Mouse (Mus musculus) cerebellum, adult 8-10 months (tissue): ENCODE data around the gene Spaca4.
A peak's percentile ranks its signal among the peaks of the same experiment; 100 is the strongest.

ENCODE experiments used
- DNase-seq: peaks from one replicate; pipeline ENCODE4 v3.0.0; 2022

Gene Spaca4

DNA sequence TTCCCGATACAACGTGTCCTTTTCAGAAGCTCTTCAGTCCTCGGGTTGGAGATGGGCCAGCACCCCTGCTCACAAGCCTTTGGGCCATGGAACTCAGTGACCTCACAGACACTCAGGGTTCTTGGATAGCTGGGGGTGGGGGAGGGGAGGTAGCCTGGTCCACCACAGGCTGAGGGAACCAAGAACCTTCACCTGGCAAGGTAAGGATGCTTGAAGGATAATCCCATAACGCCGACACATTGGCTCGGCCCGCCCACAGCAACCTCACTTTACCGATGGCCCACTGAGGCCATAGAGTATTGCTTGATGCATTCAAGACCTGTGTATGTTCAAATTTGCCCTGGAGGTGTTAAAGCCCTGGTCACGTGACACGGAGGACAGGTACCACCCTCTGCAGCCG, at the start of gene Spaca4:
Spaca4 (minus strand) TSS at position 101 of the 400 bp plus-strand sequence.
- DNase-seq, result no peak

DNA sequence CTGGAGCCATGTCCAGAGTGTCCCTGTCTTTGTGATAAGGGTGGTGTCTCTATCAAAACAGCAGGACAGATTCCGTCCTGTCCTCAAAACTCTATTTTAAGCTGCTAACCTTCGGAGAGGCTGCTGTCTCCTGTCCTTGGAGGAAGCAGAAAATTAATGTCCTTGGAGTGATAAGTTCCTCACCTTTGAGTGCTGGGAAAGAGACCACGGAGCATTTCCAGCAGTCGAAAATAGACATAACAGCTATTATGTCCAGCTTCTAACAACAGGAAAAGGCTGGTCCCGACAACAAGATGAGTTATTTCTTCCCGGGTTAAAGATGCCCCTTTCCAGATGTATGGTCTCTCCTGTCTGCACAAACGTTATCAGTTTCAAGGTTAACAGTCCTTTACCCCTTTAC, 49.6 kb upstream of the Spaca4 start:
- DNase-seq, result no peak

DNA sequence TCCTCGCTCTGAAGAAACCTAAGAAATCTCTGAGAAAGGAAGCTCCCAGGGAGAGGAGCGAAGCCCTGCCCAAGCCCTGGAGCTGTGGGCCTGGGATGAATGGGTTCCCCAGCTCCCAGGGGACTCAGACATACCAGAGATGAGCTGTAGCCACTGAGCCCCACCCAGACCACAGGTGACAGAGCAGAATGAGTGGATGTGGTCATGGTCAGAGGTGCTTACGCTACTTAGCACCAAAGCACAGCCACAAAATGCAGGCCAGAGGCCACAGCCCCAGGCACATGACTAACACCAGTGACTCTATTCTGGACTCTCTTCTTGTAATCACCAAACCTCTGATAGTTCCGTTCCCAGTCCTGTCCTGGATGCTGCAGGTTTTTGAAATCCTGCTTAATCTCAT, 45.5 kb upstream of the Spaca4 start:
- no peak for DNase-seq

DNA sequence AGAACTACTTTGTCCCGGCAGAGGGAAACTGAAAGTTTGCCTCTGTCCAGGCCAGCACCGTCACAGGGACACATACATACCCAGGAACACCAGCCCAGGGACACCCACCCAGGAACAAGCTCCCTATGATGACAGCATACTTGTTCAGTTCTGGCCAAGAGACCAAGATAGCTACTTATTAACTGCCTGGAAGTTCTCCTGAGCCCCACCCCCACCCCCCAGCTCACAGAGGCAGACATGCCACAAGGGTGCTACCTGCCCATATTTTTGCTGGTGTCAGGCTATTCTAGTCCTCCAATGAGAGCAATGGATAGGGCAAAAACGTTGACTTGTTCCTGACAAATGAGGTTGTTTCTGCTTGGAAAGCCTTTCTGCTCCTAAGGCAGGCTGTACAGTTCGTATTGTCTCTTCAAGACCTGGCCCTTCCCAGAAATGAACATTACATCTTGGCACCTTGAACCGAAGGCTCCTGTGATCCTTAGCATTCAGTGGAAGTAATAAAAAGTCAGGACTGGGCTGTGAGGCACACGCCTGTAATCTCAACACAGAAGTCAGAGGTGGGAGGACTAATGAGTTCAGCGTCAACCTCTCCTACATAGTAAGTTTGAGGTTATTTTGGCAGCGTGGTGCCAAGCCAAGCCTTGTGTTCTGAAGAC, 44.9 kb upstream of the Spaca4 start:
- DNase-seq, result no peak

DNA sequence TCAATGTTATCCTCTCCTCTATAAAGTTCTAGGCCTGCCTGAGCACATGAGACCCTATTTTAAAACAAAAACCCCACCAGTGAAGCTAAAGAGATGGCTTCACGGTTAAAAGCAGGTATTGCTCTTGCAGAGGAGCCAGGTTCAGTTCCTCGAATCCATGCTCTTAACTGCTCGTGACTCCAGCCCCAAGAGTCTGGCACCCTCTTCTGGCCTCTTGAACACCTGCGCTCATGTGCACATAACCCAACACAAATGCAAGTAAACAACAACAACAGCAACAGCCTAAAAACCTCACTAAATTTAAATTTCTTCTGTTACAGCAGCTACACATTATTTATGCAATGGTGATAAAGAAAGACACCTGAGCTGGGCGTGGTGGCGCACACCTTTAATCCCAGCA, 41.9 kb upstream of the Spaca4 start:
- DNase-seq, result no peak

DNA sequence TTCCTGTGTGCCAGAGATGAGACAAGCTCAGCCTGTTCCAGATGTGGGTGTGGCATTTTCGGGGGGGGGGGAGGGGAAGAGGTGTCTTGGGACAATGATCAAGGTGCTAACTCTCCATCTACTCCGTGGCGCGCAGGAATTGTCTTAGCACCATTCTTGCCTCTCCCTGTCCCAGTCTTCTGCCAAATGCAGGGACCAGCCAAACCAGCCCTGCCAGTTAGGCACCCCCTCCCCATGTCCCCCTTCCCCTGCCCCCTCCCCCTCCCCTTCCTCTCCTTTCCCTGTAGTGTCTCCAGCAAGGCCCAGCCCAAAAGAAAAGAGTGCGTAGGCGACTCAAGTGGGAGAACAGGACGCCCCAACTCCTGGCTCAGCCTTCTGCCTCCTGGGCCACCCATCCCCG, 41.2 kb upstream of the Spaca4 start:
- no peak for DNase-seq

DNA sequence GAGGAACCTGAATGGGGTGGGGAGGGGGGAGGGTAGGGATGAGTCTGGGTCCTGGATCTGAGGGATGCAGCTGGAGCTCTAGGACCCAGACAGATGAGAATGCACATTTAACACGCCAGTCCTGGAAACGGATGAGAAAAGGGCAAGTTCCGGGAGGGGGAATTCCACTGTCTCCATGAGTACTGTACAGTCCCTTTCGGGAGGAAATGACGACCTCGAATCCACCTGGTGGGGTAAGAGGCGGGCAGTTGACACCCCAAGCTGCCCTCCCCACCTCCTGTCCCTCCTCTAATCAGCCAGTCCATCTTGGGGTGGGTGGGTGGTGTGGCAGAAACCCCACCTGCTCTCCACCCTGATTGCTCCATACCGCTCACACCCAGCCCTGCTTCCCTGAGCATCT, 40.4 kb upstream of the Spaca4 start:
- no peak for DNase-seq

DNA sequence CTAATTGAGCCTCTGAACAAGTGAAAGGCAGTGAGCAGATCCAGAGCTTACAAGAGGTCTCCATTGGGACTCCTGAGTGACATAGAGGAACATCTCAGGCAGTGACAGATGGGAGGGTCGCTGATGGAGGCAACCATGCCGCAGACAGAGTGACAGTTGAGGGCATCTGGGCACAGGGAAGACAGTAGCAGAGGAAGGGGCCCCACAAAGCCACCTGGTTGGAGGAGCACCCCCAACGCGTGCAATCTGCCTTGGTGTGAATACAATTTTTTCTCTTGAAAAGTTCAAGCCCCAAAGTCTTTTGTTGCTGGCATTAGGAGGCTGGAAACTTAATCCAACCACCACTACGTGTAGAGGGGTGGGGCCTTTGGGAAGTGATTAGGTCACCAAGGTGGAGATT, 34.5 kb upstream of the Spaca4 start:
- DNase-seq, result no peak

DNA sequence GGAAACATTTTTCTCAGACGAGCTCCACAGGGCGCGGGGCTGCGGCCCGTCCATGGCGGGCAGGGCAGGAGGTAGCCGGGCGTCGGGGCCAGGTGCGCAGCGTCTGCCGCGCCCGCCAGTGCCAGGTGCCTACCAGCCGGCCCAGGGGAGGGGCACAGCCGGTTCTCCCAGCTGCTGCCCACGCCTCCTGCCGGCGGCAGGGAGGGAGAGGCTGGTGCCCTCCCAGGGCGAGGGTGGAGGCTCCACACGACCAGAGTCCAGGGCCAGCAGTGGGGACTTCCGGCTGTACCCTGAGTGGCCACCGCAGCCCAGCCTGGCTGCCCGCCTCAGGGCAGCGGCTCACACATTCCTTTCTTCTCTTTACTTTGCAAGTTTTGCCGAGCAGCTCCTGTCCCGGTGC, 33.8 kb upstream of the Spaca4 start:
- no peak for DNase-seq

DNA sequence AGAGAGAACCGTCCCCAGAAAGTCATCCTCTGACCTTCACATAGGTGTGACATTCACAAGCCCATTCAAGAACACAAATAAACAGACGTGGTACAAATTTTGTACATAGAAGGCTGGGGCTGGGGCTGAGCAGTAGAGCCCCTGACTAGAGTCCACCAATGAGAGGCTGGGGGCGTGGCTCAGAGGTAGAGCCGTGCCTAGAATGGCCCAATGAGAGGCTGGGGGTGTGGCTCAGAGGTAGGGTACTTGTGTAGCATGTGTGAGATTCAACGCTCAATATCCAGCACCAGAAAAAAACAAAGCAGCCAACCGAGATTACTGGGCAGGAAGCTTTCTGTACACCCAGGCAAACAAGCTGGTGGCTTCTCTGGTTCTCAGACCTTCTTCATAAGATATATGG, 30.1 kb upstream of the Spaca4 start:
- no peak for DNase-seq

DNA sequence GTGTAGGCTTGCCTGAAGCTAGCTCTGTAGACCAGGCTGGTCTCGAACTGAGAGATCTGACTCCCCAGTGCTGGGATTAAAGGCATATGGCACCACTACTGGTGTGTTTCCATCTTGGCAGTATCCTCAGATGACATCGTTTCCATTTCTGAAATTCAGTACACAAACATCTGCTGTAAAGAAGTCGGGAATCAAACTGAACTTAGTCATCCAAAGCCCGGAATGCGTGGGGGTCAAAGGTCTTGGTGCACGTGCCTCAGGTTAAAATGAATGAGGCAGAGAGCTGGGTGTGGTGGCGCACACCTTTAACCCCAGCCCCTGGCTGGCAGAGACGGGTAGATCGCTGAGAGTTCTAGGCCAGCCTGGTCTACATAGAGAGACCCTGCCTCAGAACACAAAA, 24.5 kb upstream of the Spaca4 start:
- no peak for DNase-seq

DNA sequence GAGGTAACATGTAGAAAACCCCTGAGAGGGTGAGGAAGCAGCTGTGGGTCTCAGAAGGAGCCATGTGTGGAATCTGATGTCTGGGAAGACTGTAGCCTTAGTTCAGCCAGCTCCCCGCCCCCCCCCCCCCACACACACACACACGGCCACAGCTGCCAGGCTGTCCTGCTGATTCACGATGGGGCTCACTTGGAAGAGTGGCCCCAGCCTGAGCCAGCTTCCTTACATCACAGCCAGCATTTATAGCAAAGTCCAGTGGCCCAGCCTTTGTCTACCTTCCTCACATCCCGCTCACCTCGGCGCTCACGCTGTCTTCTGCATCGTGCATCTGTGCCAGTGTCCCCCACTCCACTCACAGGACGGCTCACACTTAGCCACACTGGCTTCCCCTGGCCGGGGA, 23.8 kb upstream of the Spaca4 start:
- DNase-seq, result no peak

DNA sequence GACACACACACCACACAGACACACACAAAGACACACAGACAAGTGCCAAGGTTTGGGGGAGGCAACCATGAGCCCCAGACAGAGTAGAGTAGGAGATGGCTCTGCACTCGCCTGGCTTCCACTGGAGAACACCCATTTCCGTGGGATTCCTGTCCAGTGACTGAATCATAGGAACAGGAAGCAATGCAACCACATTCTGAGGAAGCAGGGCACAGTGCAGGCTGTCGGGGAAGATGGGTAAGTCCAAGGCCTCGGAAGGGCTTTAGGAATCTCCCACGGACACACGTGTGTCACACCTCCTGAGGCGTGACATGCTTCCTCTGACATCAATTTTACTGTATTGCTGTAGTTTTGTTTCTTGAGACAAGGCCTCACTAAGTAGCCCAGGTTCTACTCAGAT, 22.5 kb upstream of the Spaca4 start:
- no peak for DNase-seq

DNA sequence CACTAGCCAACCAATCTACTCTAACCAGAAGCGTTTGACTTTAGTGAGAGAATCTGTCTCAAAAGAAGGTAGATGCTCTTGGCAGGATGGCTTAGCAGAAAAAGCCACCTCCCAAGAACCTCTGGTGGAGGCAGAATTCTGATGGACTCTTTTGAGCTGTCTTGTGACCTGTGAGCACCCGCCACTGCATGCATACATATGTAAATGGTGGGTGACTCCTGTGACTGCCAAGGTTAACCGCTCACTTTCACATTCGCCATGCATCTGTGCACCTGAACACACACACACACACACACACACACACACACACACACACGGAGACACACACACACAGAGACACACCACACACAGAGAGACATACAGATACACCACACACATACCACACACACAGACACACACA, 21.8 kb upstream of the Spaca4 start:
- no peak for DNase-seq

DNA sequence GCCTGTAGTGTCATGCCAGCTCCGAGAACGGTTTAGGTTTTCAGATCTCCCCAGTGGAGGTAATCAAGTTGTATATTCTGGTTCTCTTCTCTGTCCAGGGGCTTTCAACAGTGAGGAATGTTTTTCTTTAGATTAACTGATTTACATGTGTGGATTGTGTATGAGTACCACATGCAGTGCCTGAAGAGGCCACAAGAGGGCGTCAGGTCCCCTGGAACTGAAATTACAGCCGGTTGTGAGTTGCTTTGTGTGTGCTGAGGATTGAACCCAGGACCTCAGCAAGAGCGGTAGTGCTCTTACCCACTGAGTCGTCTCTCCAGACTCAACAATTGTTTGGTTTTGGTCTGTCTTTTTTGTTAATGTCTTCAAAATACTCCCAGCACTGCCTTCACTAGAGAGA, 20.9 kb upstream of the Spaca4 start:
- no peak for DNase-seq

DNA sequence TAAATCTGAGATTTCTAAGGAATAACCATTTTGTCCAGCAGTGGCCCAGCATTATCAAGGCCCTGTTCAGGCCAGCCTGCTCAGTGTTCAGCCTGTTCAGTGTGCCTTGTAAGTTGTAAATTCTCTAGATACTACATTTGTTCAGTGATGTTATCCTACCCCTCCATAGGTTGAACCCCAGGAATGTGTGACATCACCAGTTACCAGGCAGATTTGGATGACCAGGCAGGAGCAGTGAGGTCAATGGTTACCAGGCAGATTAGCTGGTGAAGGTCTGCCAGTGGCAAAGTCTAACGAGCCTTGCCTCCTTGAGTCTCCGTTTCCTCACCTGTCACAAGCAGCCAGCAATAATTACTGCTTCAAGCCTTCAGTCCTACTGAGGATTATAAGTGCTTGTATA, 18.8 kb upstream of the Spaca4 start:
- peak; percentile 68 for DNase-seq

DNA sequence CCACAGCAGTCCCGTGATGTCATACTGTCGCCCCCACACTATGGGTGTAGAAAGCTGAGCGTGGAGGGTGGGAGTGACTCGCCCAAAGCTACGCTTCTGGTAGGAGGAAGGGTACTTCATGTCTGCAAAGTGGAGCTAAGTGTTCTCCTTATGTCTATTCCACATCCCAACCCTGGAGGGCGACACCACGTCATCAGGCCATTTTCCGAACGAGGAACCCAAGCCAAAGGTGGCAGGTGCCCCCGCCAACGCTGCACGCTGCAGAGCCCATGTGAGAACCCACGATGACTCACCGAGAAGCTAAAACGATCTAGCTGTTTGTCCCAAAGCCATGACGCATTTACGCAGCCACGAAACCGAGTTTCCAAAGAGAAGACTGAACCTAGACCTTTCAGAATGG, 16.7 kb upstream of the Spaca4 start:
- peak; percentile 41 for DNase-seq

DNA sequence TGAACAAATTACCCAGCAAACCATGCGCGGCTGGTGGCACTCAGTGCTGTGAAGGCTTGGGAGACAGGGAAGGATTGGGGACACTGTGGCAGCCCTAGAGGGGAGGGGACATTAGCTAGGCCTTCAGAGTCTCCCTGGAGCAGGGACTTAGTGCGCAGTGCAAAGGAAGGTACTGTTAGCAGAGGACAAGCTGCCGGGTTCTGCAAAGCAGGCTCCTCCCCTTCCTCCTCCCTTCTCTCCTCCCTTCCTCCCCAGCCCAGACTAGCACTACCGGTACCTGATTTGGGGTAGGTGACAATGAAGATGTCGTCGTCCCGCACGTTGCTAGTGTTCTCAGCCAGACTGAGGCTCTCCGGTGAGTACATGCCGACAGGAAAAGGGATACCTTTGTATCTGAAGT, 16.2 kb upstream of the Spaca4 start:
- no peak for DNase-seq

DNA sequence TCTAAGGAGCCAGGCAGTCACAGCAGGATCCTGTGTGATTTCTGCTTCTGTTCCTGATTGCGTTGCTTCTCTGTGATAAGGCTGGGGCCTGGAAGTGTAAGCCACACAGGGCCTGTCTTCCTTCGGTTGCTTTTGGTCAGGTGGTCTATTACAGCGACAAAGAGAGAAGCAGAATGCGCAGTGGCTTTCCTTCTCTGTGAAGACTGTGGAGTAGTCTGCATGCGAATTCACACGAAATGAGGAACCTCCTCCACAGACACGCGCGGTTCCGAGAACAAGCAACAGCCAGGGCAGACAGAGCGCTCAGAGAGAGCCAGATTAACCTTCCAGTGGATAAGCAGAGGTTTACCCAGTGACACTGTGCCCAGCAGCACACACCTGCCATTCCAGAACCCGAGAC, 15.7 kb upstream of the Spaca4 start:
- no peak for DNase-seq

DNA sequence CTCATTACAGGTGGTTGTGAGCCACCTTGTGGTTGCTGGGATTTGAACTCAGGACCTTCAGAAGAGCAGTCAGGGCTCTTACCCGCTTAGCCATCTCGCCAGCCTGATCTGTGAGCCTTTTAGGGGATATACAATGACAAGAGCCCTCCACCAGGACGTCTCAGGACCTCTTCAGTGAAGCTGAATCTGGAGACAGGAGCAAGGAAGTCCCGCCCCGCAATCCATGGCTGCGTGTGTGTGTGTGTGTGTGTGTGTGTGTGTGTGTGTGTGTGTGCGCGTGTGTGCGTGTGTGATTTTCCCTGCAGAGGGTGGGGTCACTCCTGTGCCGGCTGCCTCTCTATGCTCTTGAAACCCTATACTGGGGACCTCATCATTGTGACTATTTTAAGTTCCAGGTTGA, 14.2 kb upstream of the Spaca4 start:
- DNase-seq, result no peak

DNA sequence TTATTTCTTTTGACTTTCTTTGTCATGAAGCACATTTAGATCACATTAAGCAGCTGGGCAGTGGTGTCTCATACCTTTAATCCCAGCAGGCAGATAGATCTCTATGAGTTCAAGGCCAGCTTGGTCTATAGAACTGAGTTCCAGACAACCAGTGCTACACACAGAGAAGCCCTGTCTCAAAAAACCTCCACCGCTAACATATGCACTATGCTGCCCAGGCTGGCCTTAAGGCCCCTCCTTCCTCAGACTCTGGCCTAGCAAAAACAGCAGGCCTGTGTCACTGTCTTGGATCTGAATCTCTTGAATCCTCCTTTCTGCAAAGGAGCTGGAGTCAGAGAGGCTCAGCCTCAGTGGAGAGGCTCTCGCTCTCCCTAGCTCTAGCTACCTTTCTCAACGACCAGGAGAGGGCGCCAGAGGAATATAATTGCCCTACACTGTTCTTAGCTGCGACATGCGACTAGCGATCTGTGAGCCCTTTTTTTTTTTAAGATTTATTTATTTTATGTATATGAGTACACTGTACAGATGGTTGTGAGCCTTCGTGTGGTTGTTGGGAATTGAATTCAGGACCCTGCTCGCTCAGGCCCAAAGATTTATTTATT, 13.7 kb upstream of the Spaca4 start:
- peak; percentile 85 for DNase-seq

DNA sequence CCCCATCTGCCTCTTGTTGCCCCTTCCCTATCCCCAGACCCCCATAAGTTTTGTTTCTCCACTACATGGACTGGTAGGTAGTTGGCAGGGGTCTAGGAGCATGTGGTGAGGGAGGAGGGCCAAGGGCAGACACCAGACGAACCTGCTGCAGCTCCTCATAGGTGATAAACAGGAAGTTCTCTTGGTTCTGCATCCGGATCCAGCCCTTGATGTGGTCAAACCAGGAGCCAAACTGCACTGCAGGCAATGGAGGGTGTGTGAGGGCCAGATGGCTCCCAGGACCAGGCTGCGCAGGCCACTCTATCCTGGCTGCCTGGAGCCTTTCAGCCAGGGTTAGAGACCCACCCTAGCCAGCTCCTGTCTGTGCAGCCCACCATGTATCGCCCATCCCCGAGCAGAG, 7.9 kb upstream of the Spaca4 start:
- no peak for DNase-seq

DNA sequence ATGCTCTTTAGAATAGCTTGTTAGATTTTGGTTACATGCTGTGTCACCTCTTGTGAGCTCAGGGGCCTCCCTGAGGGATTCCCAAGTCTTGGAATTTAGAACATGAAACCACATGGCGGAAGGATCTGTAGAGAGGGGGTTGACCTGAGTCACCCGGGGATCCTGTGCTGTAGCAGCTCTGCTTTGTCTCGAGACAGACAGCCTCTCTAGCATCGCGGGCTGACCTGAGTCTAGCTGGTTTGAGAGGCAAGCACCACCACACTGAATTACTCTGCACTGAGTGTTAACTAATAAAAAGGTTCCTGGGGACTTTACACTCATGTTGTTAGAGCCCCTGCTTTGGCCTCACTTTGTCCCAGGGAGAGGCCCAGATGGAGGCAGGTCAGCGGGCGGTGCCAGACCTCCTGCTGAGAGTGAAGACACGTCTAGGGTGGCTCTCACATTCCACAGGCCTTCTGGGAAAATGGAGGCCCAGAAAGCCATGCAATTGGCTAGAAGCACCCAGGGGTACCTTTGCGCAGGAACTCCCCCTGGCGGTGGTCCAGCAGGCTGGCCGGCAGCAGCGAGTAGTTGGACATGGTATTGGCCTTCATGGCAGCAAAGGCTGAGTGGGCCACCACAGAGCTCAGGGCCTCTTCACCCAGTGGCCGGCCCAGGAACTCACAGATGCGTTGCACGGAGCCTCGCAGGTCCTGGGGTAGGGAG, 5.3 kb upstream of the Spaca4 start:
- DNase-seq, result no peak

DNA sequence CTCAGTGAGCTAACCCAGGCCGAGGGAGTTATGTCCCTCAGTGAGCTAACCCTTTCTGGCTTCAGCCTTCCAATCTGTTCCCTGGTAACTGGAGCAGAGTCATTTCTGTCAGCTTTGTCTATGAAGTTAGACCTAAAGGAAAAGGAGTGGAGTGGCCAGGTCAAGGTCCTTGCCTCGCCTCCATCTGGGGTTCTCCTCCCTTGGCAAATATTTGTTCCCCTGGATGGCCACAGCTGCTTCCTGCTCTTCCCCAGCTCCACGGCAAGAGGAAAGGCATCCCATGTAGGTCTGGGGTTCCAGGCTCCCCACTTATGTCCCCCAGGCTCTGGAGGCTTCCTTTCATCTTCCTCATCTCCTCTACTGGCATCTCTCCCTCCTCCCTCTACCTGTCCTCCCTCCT, 2.0 kb upstream of the Spaca4 start:
- DNase-seq, result no peak

DNA sequence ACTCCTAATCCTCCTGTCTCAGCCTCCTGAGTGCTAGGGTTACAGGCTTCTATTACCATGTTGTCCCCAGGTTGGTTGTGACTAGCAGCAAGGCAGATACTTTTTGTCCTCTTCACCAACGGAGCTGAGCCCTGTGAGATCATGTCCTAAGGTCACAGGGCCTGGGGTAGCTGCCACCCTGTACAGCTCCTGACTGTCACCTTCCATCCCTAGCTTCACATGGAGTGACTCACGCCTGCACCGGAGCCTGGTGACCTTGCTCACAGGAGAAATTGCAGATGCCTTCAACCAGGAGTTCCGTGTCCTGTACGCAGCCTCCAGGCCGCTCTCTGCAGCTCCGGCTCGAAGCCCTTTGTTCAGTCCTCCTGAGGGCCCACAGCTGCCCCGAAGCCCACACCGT, 806 bp upstream of the Spaca4 start:
- DNase-seq, result no peak
